ENCODE assay signal across 8 mouse cellular contexts in the genomic region with DNA sequence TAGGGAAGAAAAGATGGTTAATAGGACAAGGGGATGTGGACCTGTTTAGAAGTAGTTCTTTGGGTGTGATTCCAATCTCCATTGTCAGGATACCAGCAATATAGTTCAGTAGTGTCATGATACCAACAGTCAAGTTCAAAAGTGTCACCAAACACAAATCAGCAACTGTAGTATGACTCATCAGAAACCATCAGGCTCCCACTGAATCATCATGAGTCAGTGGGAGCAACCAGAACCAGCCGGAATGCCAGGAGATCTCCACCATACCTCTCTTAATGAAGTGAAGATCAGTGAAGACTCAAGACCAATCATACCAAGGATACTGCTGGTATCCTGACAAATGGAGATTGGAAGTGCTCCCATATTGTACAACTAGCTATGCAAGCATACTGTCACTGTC.
"Had no signal": no experiment of that assay in that cellular context is flagged by ENCODE, and none has a peak within 500 bp of the region (broad histone marks: within the 10 kb centered on the region; RNA-seq: fewer than 3 reads in every experiment).

No protein-coding gene starts in this region.

- ATAC-seq: liver, embryonic 12.5 days had no signal

- DNase-seq: kidney, postnatal 14 days; lung, embryonic 14.5 days; lung, postnatal 10 days; lung, postnatal 4 days; midbrain, embryonic 14.5 days; thymus, adult 2 months; thymus, postnatal 25 days had no signal
